Mouse (Mus musculus) liver, embryonic 16.5 days (tissue): Measurements from ENCODE around the gene Wwc2. TPM values are rescaled to one million over a fixed set of nuclear protein-coding genes. Genes with fewer than 3 reads are reported as not detected.
"Not testable (repeated sequence)": the region's sequence is repeated elsewhere in the genome, so short reads cannot be mapped to it uniquely, and the experiment has no call there.

ENCODE experiments used
- ATAC-seq: fragments of 200-750 bp; cut with Nextera tagmentation; 2 replicates; pipeline ENCODE4 v1.8.0; 2017; ENCODE audit warnings: low read depth, mild to moderate bottlenecking, moderate number of reproducible peaks, moderate library complexity
- H3K27ac ChIP-seq: fragments of 300-500 bp; sonication (generic); 2 replicates; pipeline ENCODE4 v1.5.1; 2014; ENCODE audit warnings: mild to moderate bottlenecking, low read length
- H3K27me3 ChIP-seq: fragments of 300-500 bp; sonication (generic); 2 replicates; pipeline ENCODE4 v1.6.1; 2014; ENCODE audit warnings: low read depth, low read length, mixed read lengths; ENCODE audit not compliant: control insufficient read depth, insufficient read depth
- H3K36me3 ChIP-seq: fragments of 300-500 bp; sonication (generic); 2 replicates; pipeline ENCODE4 v1.6.1; 2014; ENCODE audit warnings: mild to moderate bottlenecking; ENCODE audit not compliant: control insufficient read depth, insufficient read depth
- H3K4me1 ChIP-seq: fragments of 300-500 bp; sonication (generic); 2 replicates; pipeline ENCODE4 v1.6.1; 2014; ENCODE audit warnings: low read depth, low read length, mixed read lengths; ENCODE audit not compliant: control insufficient read depth
- H3K4me2 ChIP-seq: fragments of 300-500 bp; sonication (generic); 2 replicates; pipeline ENCODE4 v1.6.1; 2014; ENCODE audit warnings: low read depth, low read length, mixed read lengths
- H3K4me3 ChIP-seq: fragments of 300-500 bp; sonication (generic); 2 replicates; pipeline ENCODE4 v1.5.1; 2014; ENCODE audit warnings: low read depth, mild to moderate bottlenecking, low read length
- H3K9ac ChIP-seq: fragments of 300-500 bp; sonication (generic); 2 replicates; pipeline ENCODE4 v1.6.1; 2014; ENCODE audit warnings: low read depth, low read length
- H3K9me3 ChIP-seq: fragments of 300-500 bp; sonication (generic); replicated peaks from 2 replicates; pipeline ENCODE4 v1.6.1; 2016; ENCODE audit warnings: low read length; ENCODE audit not compliant: control insufficient read depth
- WGBS: fragments of 180-500 bp; shearing (Covaris S2); extraction: QIAGEN DNeasy Blood & Tissue Kit; methylation state at CpG from one replicate; pipeline ENCODE4 v1.1.7; 2014; ENCODE audit not compliant: insufficient replicate concordance; 5-methylcytosine and 5-hydroxymethylcytosine counted together
- polyA plus RNA-seq: library from polyadenylated mRNA; unstranded; fragments of >200 nt; fragmentation: Nextera tagmentation; extraction: Ambion mirVana; gene quantifications from 2 replicates; pipeline ENCODE4 v1.2.1, GENCODE M21; 2015

Gene Wwc2
- polyA plus RNA-seq, 1 experiment from 2014 or later = 1.2 TPM

GRCm38 (mm10) chr8:47823777-47824176 lies 166.9 kb downstream of the Wwc2 start:
- no peaks in the 10 kb centered on the region for H3K27me3 ChIP-seq
- no peaks in the 10 kb centered on the region for H3K4me1 ChIP-seq
- H3K27ac ChIP-seq = no peak overlapping the region
- H3K9ac ChIP-seq = no peak overlapping the region
- WGBS = 72% methylated on average over 10 of the region's 10 CpGs
- no peak overlapping the region for H3K4me2 ChIP-seq
- no peaks in the 10 kb centered on the region for H3K36me3 ChIP-seq
- no peak overlapping the region for H3K4me3 ChIP-seq
- no peaks in the 10 kb centered on the region for H3K9me3 ChIP-seq
- ATAC-seq = no peak

DNA sequence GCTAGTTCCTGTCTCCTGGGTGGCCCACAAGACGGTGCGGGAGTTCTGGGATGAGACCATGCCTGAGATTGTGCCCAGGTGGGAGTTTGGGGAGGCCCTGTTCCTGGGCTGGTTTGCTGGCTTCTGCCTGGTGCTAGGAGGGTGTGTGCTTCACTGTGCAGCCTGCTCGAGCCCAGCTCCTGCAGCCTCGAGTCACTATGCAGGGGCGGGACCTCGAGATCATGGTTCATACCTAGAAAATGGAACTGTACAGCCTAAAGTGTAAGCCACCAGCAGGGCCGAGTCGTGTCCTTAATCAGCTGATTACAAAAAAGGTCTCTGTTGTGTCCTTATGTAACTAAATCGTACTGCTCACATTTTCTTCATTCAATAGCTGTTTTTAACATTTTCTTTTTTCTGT lies 168.2 kb downstream of the Wwc2 start:
- not testable (repeated sequence) for H3K9ac ChIP-seq, H3K36me3 ChIP-seq, H3K9me3 ChIP-seq, H3K27ac ChIP-seq, H3K27me3 ChIP-seq, ATAC-seq, H3K4me1 ChIP-seq, H3K4me2 ChIP-seq, H3K4me3 ChIP-seq
- WGBS = 47% methylated on average over 7 of the region's 9 CpGs

DNA sequence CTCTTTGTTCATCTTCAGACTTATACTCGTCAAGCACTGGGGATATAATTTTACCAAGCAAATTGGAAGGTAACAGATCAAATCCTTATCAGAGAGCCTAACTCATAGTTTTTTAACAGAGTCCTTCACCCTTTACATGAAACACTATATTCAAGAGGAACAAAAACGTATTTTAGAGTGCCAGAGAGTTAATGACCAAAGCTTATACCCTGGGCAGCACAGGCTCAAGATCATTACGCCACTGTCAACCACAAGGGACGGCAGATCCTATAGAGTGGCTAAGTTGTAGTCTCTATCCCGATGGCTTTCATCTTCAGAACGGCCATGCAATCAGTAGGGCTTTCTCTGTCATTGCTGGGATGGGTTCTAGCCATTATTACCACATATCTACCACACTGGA lies 168.9 kb downstream of the Wwc2 start, which contains the start of gene Cldn24:
Gene Cldn24, plus strand, starts transcription at position 301 of the 400 bp plus-strand sequence.
- no peaks in the 10 kb centered on the region for H3K36me3 ChIP-seq
- no peak within 1 kb of the TSS for H3K9ac ChIP-seq
- no peak within 1 kb of the TSS for H3K4me3 ChIP-seq
- no peaks in the 10 kb centered on the region for H3K27me3 ChIP-seq
- H3K9me3 ChIP-seq = no peaks in the 10 kb centered on the region
- 68% methylated on average over 6 of the region's 6 CpGs for WGBS
- ATAC-seq = no peak
- no peak within 1 kb of the TSS for H3K4me2 ChIP-seq
- H3K4me1 ChIP-seq = no peaks in the 10 kb centered on the region
- no peak within 1 kb of the TSS for H3K27ac ChIP-seq

DNA sequence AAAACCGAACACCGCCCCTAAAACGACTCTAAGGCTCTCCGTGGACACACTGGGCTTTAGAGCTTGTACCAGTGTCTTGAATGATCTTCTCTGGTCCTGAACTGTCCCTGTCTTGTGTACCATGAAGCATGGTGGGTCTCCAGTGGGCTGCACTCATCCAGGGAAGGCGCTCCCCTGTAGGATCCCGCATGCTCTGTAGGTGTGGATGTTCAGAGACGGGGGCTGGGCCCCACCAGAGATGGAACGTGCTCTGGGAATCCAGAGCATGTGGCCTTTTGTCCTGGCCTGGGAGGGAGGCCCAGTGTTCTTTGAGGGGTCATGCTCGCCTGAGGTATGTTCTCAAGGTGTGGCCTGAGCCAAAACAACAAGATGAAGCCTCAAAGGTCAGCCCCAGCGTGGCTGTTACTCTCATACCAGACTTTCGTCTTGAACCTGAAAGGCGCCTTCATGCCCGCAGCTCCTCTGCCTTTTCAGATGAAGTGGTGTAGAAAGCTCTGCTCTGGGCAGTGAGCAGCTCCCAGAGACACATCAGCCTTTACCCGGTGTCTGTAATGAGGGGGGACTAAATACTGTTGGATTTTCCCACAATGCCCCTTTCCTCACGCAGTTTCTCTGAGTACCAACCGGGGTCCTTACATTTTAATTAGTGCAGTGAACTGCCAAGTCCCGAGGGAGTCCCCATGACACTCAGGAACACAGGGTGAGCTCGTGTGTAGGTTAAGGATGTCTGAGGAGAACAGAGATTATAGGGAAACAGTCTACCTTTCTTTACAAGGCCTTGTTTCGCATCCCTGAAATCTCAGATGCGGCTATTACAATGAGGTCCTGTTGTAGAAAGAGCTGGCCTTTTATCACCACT lies 169.6 kb downstream of the Wwc2 start:
- no peak for ATAC-seq
- Histone ChIP-seq H3K36me3 (no peaks in the 10 kb centered on the region), H3K4me2 (no peak overlapping the region), H3K4me3 (no peak overlapping the region), H3K27me3 (no peaks in the 10 kb centered on the region), H3K9me3 (no peaks in the 10 kb centered on the region), H3K27ac (no peak overlapping the region), H3K4me1 (no peaks in the 10 kb centered on the region), H3K9ac (no peak overlapping the region)
- 68% methylated on average over 20 of the region's 20 CpGs for WGBS

DNA sequence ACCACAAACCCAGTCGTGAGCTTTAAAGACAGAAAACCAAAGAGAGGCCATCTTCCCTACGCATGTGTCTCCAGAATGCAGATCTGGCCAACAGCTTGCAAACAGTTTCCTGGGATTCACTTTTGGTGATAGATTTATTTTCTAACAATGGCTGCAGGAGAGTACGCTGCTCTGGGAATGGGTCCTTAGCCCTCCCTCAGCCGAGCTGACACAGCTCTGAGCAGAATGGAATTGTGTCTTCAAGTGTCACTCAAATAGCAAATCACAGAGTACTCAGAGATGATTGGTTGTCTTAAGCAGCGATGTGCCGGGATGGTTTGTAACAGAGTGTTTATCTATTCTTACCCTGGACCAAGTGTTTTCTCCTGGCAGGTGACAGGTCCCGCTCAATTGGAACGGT lies 171.7 kb downstream of the Wwc2 start:
- H3K27me3 ChIP-seq = no peaks in the 10 kb centered on the region

GRCm38 (mm10) chr8:47811221-47811620 lies 179.5 kb downstream of the Wwc2 start:
- H3K4me2 ChIP-seq = no peak overlapping the region
- H3K4me3 ChIP-seq = no peak overlapping the region
- H3K27me3 ChIP-seq = no peaks in the 10 kb centered on the region
- WGBS = 82% methylated on average over 12 of the region's 12 CpGs
- no peaks in the 10 kb centered on the region for H3K4me1 ChIP-seq
- H3K9me3 ChIP-seq = no peaks in the 10 kb centered on the region
- H3K36me3 ChIP-seq = no peaks in the 10 kb centered on the region
- no peak for ATAC-seq
- no peak overlapping the region for H3K9ac ChIP-seq
- no peak overlapping the region for H3K27ac ChIP-seq

More for the DNA sequence above, 171.7 kb downstream of the Wwc2 start:
- 77% methylated on average over 8 of the region's 8 CpGs for WGBS
- Histone ChIP-seq H3K4me3 (no peak overlapping the region), H3K9ac (no peak overlapping the region), H3K9me3 (no peaks in the 10 kb centered on the region), H3K36me3 (no peaks in the 10 kb centered on the region), H3K4me2 (no peak overlapping the region), H3K27ac (no peak overlapping the region), H3K4me1 (no peaks in the 10 kb centered on the region)
- ATAC-seq = no peak

DNA sequence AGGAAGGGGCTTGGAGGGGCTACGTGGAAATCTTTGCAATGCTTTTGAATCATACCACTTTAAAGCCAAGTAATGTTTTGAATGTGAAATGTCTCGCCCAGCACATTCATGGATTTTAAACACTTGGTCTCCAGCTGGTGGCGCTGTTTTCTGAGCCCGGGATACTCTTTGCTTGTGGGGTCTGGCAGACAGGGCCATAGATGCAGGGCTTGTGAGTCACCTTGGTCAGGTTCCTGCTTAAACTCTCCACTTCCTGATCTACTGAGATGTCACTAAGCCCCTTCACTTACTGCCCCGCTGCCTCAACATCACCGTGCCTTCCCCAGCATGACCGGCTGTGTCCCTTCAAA lies 180.1 kb downstream of the Wwc2 start:
- H3K4me1 ChIP-seq = no peaks in the 10 kb centered on the region
- no peaks in the 10 kb centered on the region for H3K36me3 ChIP-seq
- H3K27ac ChIP-seq = no peak overlapping the region
- no peak overlapping the region for H3K9ac ChIP-seq
- WGBS = 69% methylated on average over 7 of the region's 7 CpGs
- ATAC-seq = no peak
- H3K4me2 ChIP-seq = no peak overlapping the region
- H3K27me3 ChIP-seq = no peaks in the 10 kb centered on the region
- H3K4me3 ChIP-seq = no peak overlapping the region
- no peaks in the 10 kb centered on the region for H3K9me3 ChIP-seq

- Histone ChIP-seq H3K4me1 (no peaks in the 10 kb centered on the region), H3K27ac (no peak overlapping the region), H3K27me3 (no peaks in the 10 kb centered on the region), H3K9ac (no peak overlapping the region), H3K9me3 (no peaks in the 10 kb centered on the region), H3K4me3 (no peak overlapping the region), H3K4me2 (no peak overlapping the region), H3K36me3 (no peaks in the 10 kb centered on the region)
- no peak for ATAC-seq
- WGBS = 58% methylated on average over 14 of the region's 14 CpGs
Measured at GRCm38 (mm10) chr8:47809970-47810665, 180.6 kb downstream of the Wwc2 start.

DNA sequence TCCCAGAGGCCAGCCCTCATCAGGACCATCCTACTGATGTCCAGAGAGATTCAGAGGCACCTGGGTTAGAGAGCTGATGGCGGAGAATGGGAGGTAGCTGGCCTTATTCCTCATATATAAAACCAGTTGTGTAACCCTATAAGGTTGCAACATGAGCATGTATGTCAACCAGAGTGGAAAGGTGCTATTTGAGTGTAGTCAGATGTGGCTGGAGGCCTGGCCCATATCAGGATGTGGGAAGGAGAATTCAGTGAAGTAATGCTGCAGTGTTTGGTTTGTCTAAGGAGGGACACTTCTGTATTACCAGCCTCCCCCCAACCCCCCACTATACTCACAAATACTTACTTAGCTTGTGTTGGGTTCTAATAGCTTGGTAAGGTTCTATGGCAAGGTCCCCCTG lies 186.5 kb downstream of the Wwc2 start:
- Histone ChIP-seq H3K27me3 (no peaks in the 10 kb centered on the region), H3K4me2 (no peak overlapping the region), H3K4me3 (no peak overlapping the region), H3K9me3 (no peaks in the 10 kb centered on the region), H3K27ac (no peak overlapping the region), H3K36me3 (no peaks in the 10 kb centered on the region), H3K9ac (no peak overlapping the region), H3K4me1 (no peaks in the 10 kb centered on the region)
- no peak for ATAC-seq
- 38% methylated on average over 1 of the region's 1 CpGs for WGBS
